Mouse (Mus musculus): ENCODE results near the gene Bmpr1b.

Gene Bmpr1b

DNA sequence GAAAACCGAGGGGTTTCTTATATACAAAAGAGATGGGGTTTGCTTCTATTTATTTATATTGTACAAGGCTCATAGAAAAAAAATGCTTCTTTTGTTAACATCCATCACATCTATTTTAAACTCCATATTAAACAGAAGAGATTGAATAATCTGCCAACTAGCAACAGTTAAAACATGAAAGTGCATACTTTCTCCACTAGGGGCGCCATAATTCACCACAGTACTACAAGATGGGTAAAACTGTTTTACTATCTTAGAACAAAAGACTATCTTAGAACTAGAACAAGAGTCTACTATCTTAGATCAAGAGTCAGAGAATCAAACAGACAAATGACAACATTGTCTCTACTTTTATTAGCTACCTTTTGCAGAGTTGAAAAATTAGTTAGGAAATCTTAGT, 125.8 kb downstream of the Bmpr1b start:
- no peak for DNase-seq (ENCODE audit: extremely low spot score, low read depth, low spot score)

DNA sequence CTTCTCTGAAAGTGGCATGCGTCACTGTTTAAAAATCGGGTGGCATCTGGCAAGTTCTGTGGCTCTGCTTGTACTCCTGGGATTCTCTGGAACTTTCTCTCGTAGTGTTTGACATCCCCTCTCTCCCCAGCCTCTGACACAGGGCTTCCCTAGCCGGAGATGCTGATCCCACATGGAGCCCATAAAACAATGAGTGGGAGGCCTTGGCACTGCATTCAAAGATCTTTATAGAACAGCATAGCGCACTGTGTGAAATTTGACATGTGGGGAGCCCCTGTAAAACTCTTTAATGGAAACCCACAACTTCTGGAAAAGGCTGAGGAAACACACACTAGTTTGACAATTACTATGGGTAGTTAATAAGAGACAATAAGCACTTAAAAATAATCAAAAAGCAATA, 126.2 kb downstream of the Bmpr1b start:
- no peak for DNase-seq (ENCODE audit: extremely low spot score, low read depth, low spot score)

GRCm38 (mm10) chr3:142040345-142040744, 128.9 kb downstream of the Bmpr1b start:
- no peak for DNase-seq (ENCODE audit: extremely low spot score, low read depth, low spot score)

DNA sequence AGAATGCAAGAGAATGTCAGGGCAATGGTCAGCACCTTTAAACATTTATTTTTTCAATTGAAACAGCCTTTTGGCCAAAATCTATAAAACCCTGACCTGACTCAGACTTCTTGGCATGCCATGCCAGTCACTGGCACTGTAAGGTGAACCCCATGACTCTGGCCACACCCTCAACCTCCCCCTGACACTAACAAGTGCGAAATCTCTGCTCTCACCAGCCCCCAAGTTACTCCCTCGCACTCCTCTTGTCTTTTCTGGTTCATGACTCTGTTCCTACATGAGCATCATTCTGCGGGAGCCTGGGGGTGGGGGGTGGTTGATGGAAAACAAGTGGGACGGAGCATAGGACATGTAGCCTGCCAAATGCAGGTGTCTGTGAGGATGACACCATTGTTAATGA, 135.1 kb downstream of the Bmpr1b start:
- DNase-seq (ENCODE audit: extremely low spot score, low read depth, low spot score) = no peak

DNA sequence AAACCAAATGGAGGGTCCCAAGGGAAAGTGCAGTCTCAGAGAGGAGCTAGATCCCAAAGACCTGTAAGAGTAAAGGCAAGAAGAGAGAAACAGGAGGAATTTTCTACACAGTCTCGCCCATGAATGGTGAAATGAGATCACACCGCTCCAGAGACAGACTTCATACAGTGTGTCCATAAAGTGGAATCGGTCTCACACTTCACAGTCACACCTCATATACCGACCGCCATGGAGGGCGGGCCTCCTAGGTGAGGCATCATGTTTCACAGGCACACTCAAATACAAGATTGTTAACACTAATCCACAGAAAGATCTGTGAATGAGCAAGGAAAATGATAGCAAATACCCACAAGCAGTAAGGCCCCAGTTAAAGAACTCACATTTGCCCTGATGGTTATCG, 149.5 kb downstream of the Bmpr1b start:
- no peak for DNase-seq (ENCODE audit: extremely low spot score, low read depth, low spot score)

GRCm38 (mm10) chr3:141984548-141984947, 184.7 kb downstream of the Bmpr1b start:
- DNase-seq (ENCODE audit: extremely low spot score, low read depth, low spot score) = no peak

DNA sequence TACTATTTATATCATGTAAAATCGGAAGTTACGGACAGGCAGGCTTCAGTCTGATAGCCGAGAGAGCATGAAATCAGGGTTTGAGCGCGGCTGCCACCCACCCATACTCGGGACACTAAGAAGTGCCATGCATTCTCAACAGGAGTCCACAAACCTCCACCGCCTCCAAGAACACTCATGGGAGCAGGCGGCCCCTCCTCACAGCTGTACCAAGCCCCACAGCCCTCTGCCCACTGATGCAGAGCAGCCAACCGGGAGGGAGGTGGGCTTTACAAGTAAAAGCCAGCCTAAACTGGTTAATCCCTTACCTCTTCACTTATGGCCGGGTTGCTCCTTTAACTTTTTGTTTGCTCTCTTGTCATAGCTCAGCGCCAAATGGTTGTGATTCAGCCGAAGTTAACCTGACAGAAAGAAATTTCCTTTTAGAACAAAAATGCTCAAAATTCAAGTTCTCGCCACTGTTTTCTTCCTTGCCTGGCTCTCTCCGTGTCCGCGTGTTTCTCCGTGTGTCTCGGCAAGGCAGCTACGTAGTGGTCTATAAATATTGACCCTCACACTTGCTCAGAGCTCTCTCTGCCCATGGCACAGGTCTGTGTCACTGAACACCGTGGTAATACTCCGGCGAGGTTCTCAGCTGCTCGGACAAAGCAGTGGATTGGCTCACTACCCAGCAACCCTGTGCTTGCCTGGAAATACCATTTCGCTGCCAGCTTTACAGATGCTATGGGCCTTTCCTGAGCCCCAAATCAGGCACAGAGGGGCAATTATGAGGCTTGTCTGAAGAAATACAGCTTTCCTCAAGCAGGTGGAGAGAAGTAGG, 187.4 kb downstream of the Bmpr1b start:
- DNase-seq (ENCODE audit: extremely low spot score, low read depth, low spot score) = no peak

DNA sequence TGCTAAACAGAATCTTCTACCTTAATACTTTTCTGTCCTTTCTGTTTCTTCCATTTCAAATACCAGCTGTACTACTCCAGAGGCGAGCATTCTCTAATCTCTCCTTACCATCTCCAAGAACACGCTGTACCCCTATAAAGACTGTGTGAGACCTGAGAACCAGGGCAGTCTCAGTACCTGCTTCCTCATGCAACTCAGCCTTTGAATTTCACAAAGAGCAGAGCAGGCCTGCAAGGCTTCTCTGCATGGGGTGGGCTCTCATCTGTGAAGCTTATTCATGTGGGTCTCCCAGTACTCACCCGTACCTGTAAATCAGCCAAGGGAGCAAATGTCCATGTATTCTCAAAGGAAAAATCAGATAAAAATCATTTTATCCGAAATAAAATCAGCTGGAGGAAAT, 203.0 kb downstream of the Bmpr1b start:
- no peak for DNase-seq (ENCODE audit: extremely low spot score, low read depth, low spot score)

GRCm38 (mm10) chr3:141952931-141953330, 216.3 kb downstream of the Bmpr1b start:
- no peak for DNase-seq (ENCODE audit: extremely low spot score, low read depth, low spot score)

DNA sequence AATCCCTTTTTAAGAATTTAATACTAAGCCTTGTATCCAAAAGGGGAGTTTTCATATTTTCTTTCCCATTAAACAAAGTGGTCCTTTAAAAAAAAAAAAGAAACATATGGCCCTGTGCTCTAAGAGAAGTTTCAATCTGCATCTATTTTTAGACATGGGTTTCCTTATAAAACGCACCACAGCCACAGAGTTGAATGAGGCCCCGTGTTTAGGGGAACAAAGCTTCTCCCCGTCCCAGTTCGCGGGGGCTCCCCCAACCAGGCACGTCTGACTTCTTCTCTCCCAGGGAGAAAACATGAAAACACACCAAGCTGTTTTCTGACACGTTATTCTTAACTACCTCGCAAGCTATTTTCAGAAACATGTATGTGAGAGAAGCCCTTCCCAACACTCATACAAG, 218.6 kb downstream of the Bmpr1b start:
- no peak for DNase-seq (ENCODE audit: extremely low spot score, low read depth, low spot score)

GRCm38 (mm10) chr3:141948506-141948905, 220.7 kb downstream of the Bmpr1b start:
- no peak for DNase-seq (ENCODE audit: extremely low spot score, low read depth, low spot score)

- DNase-seq (ENCODE audit: extremely low spot score, low read depth, low spot score) = no peak
Observed at GRCm38 (mm10) chr3:141948096-141948495, 221.1 kb downstream of the Bmpr1b start.

DNA sequence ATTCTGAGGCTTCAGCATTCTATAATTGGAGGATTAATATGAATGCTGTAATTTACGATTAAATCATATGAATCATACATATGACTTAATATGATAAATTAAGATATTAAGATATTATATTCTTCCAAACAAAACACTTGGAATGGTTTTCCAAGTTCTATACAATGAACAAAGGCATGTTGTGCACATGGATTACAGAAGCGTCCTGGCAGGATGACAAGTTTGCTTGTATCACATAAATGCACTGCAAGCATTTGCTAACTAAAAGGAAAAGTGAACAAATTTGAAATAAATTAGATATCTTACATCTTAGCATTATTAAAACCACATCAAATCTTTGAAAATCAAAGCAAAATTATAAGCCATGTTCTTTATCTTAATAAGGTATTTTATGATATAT, 222.4 kb downstream of the Bmpr1b start:
- no peak for DNase-seq (ENCODE audit: extremely low spot score, low read depth, low spot score)

DNA sequence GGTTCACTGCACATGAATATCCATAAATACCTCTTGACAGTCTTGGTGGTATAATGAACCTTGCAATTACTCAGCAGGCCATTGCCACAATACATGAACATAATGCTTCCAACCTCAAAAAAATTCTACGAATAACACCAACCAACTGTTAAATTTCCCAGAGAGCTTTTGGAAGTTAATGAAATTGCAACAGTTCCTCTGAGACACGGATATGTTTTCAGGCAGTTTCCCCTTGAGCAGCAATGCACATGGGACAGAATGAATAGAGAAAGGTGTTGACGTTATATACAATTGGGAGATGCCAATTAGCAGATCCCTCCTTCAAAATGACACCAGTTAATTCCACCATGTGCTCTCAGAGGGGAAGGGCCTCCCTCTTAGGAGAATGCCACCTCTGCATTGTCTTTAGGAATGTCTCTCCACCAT, 225.9 kb downstream of the Bmpr1b start:
- no peak for DNase-seq (ENCODE audit: extremely low spot score, low read depth, low spot score)

DNA sequence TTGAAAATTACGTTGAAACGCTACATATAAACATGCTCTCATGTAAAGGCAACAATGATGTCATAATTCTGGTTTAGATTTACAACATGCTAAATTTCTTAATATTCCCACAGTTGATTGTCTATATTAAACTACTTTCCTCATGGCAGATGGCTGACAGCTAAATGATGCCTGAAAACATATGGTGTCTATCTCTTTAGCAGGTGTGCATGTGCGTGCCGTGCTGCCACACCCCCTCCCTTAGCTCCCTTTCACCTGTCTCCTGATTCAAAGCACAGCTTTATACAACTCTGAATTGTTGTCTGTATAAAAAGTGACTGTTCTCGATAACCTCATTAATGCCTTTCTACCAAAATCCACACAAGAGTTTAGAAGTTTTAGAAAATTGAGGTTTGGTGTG, 229.0 kb downstream of the Bmpr1b start:
- no peak for DNase-seq (ENCODE audit: extremely low spot score, low read depth, low spot score)

- no peak for DNase-seq (ENCODE audit: extremely low spot score, low read depth, low spot score)
Observed at GRCm38 (mm10) chr3:141936594-141937272, 232.5 kb downstream of the Bmpr1b start.

DNA sequence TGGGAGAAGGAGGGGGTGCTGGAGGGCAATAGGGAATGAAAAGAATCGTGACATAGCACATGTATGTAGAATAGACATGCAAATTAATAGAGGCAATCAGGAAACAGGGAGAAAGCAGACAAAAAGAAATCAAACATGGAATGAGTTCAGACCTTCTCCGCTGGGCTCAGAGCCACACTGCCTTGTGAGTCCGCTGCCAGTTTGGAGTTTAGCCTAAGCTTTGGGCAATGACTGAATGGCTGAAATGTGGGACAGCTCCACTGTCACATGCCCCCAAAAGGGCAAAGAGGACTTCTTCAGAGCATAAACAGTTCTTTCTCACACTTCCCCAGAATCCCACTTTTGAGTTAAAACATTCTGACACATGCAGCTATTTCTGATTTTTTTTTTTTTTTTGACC, 236.3 kb downstream of the Bmpr1b start:
- no peak for DNase-seq (ENCODE audit: extremely low spot score, low read depth, low spot score)

GRCm38 (mm10) chr3:141931372-141932092, 237.7 kb downstream of the Bmpr1b start:
- DNase-seq (ENCODE audit: extremely low spot score, low read depth, low spot score) = no peak

GRCm38 (mm10) chr3:141923442-141923841, 245.8 kb downstream of the Bmpr1b start:
- DNase-seq (ENCODE audit: extremely low spot score, low read depth, low spot score) = peak; percentile 56

DNA sequence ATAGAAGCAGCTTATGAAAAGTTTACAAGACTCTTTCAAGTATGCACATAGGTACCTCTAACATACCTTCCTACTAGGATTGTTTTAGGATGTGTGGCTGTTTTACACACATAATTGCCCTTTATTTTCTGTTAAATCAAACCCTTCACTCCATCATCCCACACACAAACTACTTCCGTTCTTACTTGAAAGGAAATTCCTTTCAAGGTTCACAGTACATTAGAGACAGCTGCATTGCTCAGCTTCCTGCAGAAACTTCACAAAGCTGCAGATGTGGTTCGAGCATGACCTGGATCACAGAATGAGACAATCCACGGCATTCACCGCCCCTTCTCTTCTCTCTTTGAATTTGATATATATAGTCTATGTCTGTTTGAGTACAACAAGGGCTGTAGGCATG, 248.1 kb downstream of the Bmpr1b start:
- no peak for DNase-seq (ENCODE audit: extremely low spot score, low read depth, low spot score)

GRCm38 (mm10) chr3:141919661-141920060, 249.6 kb downstream of the Bmpr1b start:
- no peak for DNase-seq (ENCODE audit: extremely low spot score, low read depth, low spot score)

DNA sequence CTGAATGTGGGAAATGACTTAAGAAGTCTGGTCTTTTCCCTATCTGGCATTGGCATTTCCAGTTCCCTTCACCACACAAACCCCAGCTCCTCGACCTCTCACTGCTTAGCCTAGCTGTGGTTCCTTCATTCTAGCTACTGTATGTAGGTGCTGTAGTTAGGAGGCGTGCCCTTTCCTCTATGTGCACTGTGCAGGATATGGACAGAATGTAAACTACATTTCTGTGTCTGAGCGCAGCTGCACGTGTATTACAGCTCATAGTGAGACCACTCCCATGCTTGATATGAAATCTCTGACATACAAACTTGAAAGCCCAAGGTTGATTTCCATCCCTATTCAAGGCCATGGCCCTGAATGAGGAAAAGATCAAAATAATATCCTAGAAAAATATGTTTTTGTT, 252.1 kb downstream of the Bmpr1b start:
- DNase-seq (ENCODE audit: extremely low spot score, low read depth, low spot score) = no peak
